Mouse (Mus musculus) embryonic facial prominence, embryonic 10.5 days (tissue): ENCODE data around the gene Hyal5. TPM values are rescaled to one million over a fixed set of nuclear protein-coding genes. Genes with fewer than 3 reads are reported as not detected.
A peak's percentile ranks its signal among the peaks of the same experiment; 100 is the strongest.

ENCODE experiments used
- DNase-seq: peaks from one replicate; pipeline ENCODE4 v3.0.0-alpha.2; 2017; ENCODE audit warnings: low spot score
- H3K27ac ChIP-seq: fragments of 300-500 bp; sonication (generic); replicated peaks from 2 replicates; pipeline ENCODE4 v1.5.1; 2016; ENCODE audit warnings: mild to moderate bottlenecking
- H3K27me3 ChIP-seq: fragments of 300-500 bp; sonication (generic); replicated peaks from 2 replicates; pipeline ENCODE4 v1.6.1; 2016; ENCODE audit warnings: low read depth, mild to moderate bottlenecking; ENCODE audit not compliant: poor library complexity, severe bottlenecking
- H3K36me3 ChIP-seq: fragments of 300-500 bp; sonication (generic); replicated peaks from 2 replicates; pipeline ENCODE4 v1.6.1; 2016; ENCODE audit warnings: mild to moderate bottlenecking, moderate library complexity
- H3K4me1 ChIP-seq: fragments of 300-500 bp; sonication (generic); 2 replicates; pipeline ENCODE4 v1.6.1; 2016
- H3K4me3 ChIP-seq: fragments of 300-500 bp; sonication (generic); 2 replicates; pipeline ENCODE4 v1.5.1; 2016; ENCODE audit warnings: mild to moderate bottlenecking, moderate library complexity
- H3K9me3 ChIP-seq: fragments of 300-500 bp; sonication (generic); 2 replicates; pipeline ENCODE4 v1.6.1; 2016; ENCODE audit warnings: mild to moderate bottlenecking
- WGBS: fragments of 180-500 bp; shearing (Covaris S2); methylation state at CpG from one replicate; pipeline ENCODE4 v1.1.7; 2016; 5-methylcytosine and 5-hydroxymethylcytosine counted together
- polyA plus RNA-seq: library from polyadenylated mRNA; unstranded; fragments of >200 nt; fragmentation: Nextera tagmentation; extraction: Ambion mirVana; gene quantifications from 2 replicates; pipeline ENCODE4 v1.2.1, GENCODE M21; 2016

The Hyal5 gene
- polyA plus RNA-seq: not detected in 2 replicates

- H3K4me1 ChIP-seq: no peaks in the 10 kb centered on the region
- H3K27me3 ChIP-seq: no peaks in the 10 kb centered on the region
- no peak within 1 kb of the TSS for H3K27ac ChIP-seq
- H3K9me3 ChIP-seq: no peaks in the 10 kb centered on the region
- H3K4me3 ChIP-seq: no peak within 1 kb of the TSS
- no peaks in the 10 kb centered on the region for H3K36me3 ChIP-seq
- DNase-seq: no peak
Measured at GRCm38 (mm10) chr6:24857697-24858096, at the start of gene Hyal5. Gene Hyal5, plus strand, starts transcription at chr6:24857997.

- H3K27me3 ChIP-seq: no peaks in the 10 kb centered on the region
- no peak overlapping the region for H3K4me3 ChIP-seq
- no peak overlapping the region for H3K27ac ChIP-seq
- WGBS: 57% methylated on average over 2 of the region's 2 CpGs
- no peak for DNase-seq
- H3K4me1 ChIP-seq: no peaks in the 10 kb centered on the region
- 0 out of 2 replicates have a peak, but pooled peaks cover 2% of the 10 kb centered on the region for H3K9me3 ChIP-seq
- no peaks in the 10 kb centered on the region for H3K36me3 ChIP-seq
Measured at GRCm38 (mm10) chr6:24822070-24822469, 35.7 kb upstream of the Hyal5 start.

GRCm38 (mm10) chr6:24860320-24860719 is 2.5 kb downstream of the Hyal5 start:
- WGBS: 49% methylated on average over 2 of the region's 2 CpGs
- Histone ChIP-seq H3K36me3 (no peaks in the 10 kb centered on the region), H3K9me3 (no peaks in the 10 kb centered on the region), H3K4me3 (no peak overlapping the region), H3K27ac (no peak overlapping the region), H3K4me1 (no peaks in the 10 kb centered on the region), H3K27me3 (no peaks in the 10 kb centered on the region)
- DNase-seq: peak; percentile 11

GRCm38 (mm10) chr6:24863649-24864048 is 5.9 kb downstream of the Hyal5 start:
- H3K36me3 ChIP-seq: no peaks in the 10 kb centered on the region
- H3K27me3 ChIP-seq: no peaks in the 10 kb centered on the region
- no peaks in the 10 kb centered on the region for H3K9me3 ChIP-seq
- no peaks in the 10 kb centered on the region for H3K4me1 ChIP-seq
- no peak overlapping the region for H3K4me3 ChIP-seq
- no peak for DNase-seq
- WGBS: 96% methylated on average over 4 of the region's 4 CpGs
- no peak overlapping the region for H3K27ac ChIP-seq

GRCm38 (mm10) chr6:24894146-24894873 is 36.5 kb downstream of the Hyal5 start:
- Histone ChIP-seq H3K9me3 (no peaks in the 10 kb centered on the region), H3K27me3 (no peaks in the 10 kb centered on the region), H3K36me3 (no peaks in the 10 kb centered on the region), H3K4me1 (peaks cover 6% of the 10 kb centered on the region; the same call in 1 of the 2 replicates), H3K4me3 (0 out of 2 replicates have a peak overlapping the region, but pooled peaks have one; percentile 20), H3K27ac (no peak overlapping the region)
- 70% methylated on average over 11 of the region's 11 CpGs for whole genome bisulfite sequencing
- DNase-seq: peak; percentile 14

GRCm38 (mm10) chr6:24894874-24895183 is 37.0 kb downstream of the Hyal5 start:
- Histone ChIP-seq H3K4me1 (peaks cover 6% of the 10 kb centered on the region; the same call in 1 of the 2 replicates), H3K9me3 (no peaks in the 10 kb centered on the region), H3K36me3 (no peaks in the 10 kb centered on the region), H3K4me3 (0 out of 2 replicates have a peak overlapping the region, but pooled peaks have one; percentile 20), H3K27ac (no peak overlapping the region), H3K27me3 (no peaks in the 10 kb centered on the region)
- WGBS: 53% methylated on average over 2 of the region's 2 CpGs
- no peak for DNase-seq

- Histone ChIP-seq H3K9me3 (no peaks in the 10 kb centered on the region), H3K27ac (no peak overlapping the region), H3K36me3 (no peaks in the 10 kb centered on the region), H3K4me3 (no peak overlapping the region), H3K4me1 (no peaks in the 10 kb centered on the region), H3K27me3 (no peaks in the 10 kb centered on the region)
- 84% methylated on average over 3 of the region's 3 CpGs for WGBS
- no peak for DNase-seq
Measured at GRCm38 (mm10) chr6:24905101-24905500, 47.3 kb downstream of the Hyal5 start.

GRCm38 (mm10) chr6:24907824-24908223 is 50.0 kb downstream of the Hyal5 start:
- H3K27me3 ChIP-seq: no peaks in the 10 kb centered on the region
- H3K27ac ChIP-seq: no peak overlapping the region
- DNase-seq: no peak
- no peaks in the 10 kb centered on the region for H3K36me3 ChIP-seq
- H3K4me1 ChIP-seq: no peaks in the 10 kb centered on the region
- no peak overlapping the region for H3K4me3 ChIP-seq
- 87% methylated on average over 2 of the region's 2 CpGs for WGBS
- H3K9me3 ChIP-seq: no peaks in the 10 kb centered on the region

- Histone ChIP-seq H3K27ac (no peak overlapping the region), H3K27me3 (no peaks in the 10 kb centered on the region), H3K4me1 (no peaks in the 10 kb centered on the region), H3K4me3 (no peak overlapping the region), H3K9me3 (no peaks in the 10 kb centered on the region), H3K36me3 (no peaks in the 10 kb centered on the region)
- no peak for DNase-seq
- WGBS: 64% methylated on average over 2 of the region's 2 CpGs
Measured at GRCm38 (mm10) chr6:24910016-24910727, 52.4 kb downstream of the Hyal5 start.

GRCm38 (mm10) chr6:24910728-24911105 is 52.9 kb downstream of the Hyal5 start:
- H3K9me3 ChIP-seq: no peaks in the 10 kb centered on the region
- no peak overlapping the region for H3K27ac ChIP-seq
- no peak for DNase-seq
- no peaks in the 10 kb centered on the region for H3K36me3 ChIP-seq
- H3K27me3 ChIP-seq: no peaks in the 10 kb centered on the region
- H3K4me1 ChIP-seq: no peaks in the 10 kb centered on the region
- H3K4me3 ChIP-seq: no peak overlapping the region

GRCm38 (mm10) chr6:24913591-24913990 is 55.8 kb downstream of the Hyal5 start:
- DNase-seq: no peak
- no peaks in the 10 kb centered on the region for H3K27me3 ChIP-seq
- H3K4me1 ChIP-seq: no peaks in the 10 kb centered on the region
- H3K27ac ChIP-seq: no peak overlapping the region
- no peaks in the 10 kb centered on the region for H3K36me3 ChIP-seq
- H3K9me3 ChIP-seq: no peaks in the 10 kb centered on the region
- H3K4me3 ChIP-seq: no peak overlapping the region
- 97% methylated on average over 2 of the region's 2 CpGs for WGBS

GRCm38 (mm10) chr6:24925076-24925785 is 67.4 kb downstream of the Hyal5 start:
- Histone ChIP-seq H3K4me3 (no peak overlapping the region), H3K9me3 (0 out of 2 replicates have a peak, but pooled peaks cover 3% of the 10 kb centered on the region), H3K4me1 (no peaks in the 10 kb centered on the region), H3K36me3 (no peaks in the 10 kb centered on the region), H3K27ac (no peak overlapping the region), H3K27me3 (no peaks in the 10 kb centered on the region)
- DNase-seq: no peak
- WGBS: 90% methylated on average over 11 of the region's 11 CpGs
